Mouse (Mus musculus) urinary bladder, postnatal 14 days (tissue): Measurements from ENCODE around the gene Zfp952.
A peak's percentile ranks its signal among the peaks of the same experiment; 100 is the strongest.
"Not testable (repeated sequence)": the region's sequence is repeated elsewhere in the genome, so short reads cannot be mapped to it uniquely, and the experiment has no call there.

ENCODE experiments used
- DNase-seq: peaks from one replicate; pipeline ENCODE4 v3.0.0; 2021; ENCODE audit warnings: low spot score

Gene Zfp952

GRCm38 (mm10) chr17:32992699-32993474, at the start of gene Zfp952:
Gene Zfp952 (plus strand): TSS chr17:32993129.
- peak; percentile 85 for DNase-seq

DNA sequence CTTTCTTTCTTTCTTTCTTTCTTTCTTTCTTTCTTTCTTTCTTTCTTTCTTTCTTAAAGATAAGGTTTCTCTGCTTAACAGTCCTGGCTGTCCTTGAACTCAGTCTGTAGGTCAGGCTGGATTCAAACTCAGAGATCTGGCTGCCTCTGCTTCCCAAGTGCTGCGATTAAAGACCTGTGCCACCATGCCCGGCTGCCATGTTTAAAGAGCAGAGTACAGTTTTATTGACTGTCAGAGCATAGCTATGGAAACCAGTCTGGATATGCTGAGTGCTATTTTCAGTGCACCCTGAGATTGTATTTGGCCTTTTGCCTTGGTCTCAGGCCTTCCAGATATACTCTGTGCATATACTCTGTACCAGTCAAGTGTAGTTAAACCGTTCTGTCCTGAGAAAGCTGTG, 49.3 kb upstream of the Zfp952 start:
- DNase-seq: no peak

DNA sequence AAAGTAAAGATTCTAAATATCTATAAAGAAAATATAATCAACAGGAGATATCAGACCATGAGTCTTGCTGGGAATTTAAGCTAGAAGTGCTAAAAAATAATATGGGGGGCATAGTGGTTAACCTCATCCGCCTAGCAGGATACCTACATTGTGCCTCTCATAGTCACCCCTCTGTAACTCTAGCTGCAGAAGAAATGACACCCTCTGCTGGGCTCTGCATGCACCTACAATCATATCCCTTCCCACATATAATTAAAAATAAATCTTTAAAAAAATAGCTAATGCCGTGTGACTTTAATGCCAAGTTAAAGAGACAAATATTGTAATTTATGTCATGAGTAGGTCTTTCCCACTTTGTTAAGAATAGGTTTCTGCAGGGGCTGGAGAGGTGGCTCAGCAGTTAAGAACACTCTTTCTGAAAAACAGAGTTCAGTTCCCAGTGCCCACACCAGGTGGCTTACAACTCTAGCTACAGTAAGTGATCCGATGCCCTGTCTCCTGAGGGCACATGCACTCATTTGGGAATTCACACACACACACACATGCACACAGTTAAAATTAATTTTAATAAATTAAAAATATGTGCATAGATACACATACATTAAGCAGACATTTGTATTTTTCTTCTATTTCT, 48.4 kb upstream of the Zfp952 start:
- DNase-seq: no peak

DNA sequence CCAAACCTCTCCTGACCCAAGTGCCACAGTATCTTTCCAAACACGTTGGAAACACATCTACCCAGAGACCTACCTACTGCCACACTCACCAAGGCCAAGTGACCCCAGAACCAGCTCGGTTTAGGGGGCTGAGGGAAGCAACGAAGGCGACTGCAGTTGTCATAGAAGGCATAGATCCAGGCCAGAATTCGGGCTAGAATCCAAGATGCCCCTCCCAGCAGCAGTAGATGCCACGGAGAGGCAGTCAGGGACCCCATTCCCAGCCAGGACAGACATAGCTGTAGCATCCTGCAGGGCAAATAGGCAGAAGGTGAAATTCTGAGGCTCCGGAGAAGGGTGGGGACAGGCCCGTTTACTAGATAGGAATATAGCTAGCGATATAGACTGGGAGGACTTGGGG, 46.2 kb upstream of the Zfp952 start:
- no peak for DNase-seq

DNA sequence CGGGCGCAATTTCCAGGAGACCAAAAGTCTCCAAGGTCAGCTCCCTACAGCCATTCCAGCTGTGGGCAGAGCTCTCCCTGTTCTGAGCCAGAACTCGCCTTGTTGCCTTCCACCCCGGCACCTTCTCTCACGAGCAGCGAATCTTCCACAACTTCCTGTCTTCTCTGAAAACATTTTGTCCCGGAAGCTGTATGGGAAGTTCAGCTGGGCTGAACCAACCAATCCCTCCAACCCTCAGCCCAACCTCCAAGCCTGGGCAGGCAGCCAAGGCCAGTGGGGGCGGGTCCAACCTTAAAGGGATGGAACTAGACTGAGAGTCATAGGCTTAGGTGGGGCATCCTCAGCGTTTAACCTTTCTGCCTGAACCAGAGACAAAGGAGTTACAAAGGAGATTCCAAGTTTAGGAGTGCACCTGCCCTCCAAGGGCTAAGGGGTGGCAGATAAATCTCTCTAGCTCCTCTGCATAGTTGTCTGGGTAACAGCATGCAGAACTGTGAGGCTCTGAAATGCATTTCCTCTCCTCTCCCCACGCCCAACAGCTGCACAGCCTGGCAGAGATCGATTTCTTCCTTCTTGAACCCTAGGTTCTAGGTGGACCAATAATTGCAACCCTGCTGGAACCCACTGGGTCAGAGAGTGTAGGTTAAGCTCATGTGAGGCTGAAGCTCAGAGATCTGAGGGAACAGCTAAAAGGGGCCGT, 45.6 kb upstream of the Zfp952 start, which contains the start of gene Cyp4f13:
TSS of gene Cyp4f13 (minus strand) at position 188 of the 700 bp plus-strand sequence.
- peak; percentile 99 for DNase-seq

DNA sequence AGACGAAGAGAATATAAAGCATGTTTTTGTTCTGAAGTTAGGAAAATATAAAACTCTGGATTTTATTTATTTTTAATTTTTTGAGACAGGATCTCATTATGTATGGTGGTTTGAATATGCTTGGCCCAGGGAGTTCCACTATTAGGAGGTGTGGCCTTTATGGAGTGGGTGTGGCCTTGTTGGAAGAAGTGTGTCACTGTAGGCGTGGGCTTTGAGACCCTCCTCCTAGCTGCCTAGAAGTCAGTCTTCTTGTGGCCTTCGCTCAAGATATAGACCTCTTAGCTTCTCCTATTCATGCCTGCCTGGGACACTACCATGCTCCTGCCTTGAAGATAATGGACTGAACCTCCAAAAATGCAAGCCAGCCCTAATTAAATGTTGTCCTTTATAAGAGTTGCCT, 42.8 kb upstream of the Zfp952 start:
- DNase-seq: no peak

GRCm38 (mm10) chr17:32951006-32951405, 41.9 kb upstream of the Zfp952 start:
- DNase-seq: no peak

- peak; percentile 88 for DNase-seq
These were observed 41.5 kb upstream of the Zfp952 start for GRCm38 (mm10) chr17:32951441-32951840.

- peak; percentile 11 for DNase-seq
These were observed 27.7 kb upstream of the Zfp952 start for GRCm38 (mm10) chr17:32965253-32965622.

GRCm38 (mm10) chr17:32965623-32966290, 27.2 kb upstream of the Zfp952 start, which contains the start of gene Zfp472:
Gene Zfp472 (plus strand): TSS chr17:32965814.
- peak; percentile 90 for DNase-seq

DNA sequence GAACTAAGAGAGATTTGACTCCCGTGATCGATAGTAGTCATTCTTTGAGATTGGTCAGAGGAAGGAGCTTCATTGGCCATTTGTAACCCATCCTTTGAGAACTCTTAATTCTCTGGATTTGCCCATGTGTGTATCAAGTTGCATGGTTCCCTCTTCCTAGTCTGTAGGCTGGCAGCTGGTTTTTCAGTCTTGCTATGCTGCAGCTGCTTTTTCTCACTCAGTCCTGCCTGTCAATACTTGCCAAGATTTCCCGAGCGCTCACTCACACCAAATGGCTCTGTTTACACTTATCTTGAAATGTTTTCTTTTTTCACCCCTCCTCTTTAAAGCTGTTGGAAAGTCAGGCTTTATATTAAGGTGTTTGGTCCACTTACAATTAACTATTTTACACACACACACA, 11.6 kb upstream of the Zfp952 start:
- DNase-seq: no peak

GRCm38 (mm10) chr17:32986301-32986700, 6.6 kb upstream of the Zfp952 start:
- DNase-seq: no peak

DNA sequence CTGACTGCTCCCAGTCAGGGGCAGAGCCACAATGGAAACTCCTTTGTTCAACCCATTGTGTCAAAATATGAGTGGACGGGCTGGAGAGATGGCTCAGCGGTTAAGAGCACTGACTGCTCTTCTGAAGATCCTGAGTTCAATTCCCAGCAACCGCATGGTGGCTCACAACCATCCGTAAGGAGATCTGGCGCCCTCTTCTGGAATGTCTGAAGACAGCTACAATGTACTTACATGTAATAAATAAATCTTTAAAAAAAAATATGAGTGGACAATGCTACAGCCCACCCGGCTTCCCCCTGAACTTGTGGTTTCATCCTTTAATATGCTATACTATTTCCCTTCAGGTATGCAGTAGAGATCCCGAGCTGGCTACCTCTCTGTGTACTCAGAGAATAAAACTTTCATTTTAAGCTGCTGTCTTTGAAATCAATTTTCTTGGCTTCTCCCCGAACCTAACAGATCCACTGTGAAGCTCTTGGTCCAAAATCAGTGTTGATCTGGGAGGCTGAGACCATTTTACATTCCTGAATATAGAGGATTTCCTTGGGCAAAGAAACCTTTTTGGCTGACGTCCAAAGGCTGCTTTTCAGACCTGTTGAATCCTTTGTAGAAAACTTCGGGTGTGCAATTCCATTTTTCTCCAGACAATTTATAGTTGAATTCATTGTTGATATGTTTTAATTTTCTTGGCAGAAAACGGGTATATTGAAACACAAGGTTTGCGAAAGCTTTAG, 797 bp upstream of the Zfp952 start:
- no peak for DNase-seq

DNA sequence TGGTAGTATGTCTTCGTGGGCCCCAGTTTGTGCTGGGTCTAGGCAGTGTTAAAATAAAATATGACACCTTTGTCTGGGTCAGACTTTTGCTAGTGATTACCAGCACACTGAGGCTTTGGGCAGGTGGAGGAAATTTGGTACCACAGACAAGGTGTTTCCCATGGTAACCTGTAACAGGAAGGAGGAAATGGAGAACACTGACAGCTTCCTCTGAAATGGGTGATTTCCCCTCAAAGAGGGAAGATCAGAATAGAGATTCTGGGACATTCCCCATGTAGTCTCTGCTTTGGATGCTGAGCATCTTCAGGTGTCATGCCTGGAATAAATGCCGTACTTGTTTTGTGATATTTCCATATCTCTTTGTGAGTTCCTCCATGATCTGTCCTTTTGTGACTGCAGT, 5.6 kb downstream of the Zfp952 start:
- DNase-seq: no peak

DNA sequence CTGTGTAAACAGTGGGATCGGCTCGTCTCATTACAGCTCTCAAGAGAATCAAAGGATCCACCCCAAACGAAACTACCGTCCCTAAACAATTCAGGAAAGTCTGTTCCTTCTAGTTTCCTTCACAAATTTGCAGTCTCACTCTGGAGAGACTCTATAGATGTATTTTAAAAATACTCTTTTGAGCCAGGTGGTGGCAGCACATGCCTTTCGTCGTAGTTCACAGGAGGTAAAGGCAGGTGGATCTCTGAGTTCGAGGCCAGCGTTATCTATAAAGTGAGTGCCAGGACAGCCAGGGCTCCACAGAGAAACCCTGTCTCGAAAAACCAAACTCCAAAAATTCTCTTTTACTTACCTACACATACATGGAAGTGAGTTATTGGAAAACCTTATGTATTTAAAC, 15.4 kb downstream of the Zfp952 start:
- DNase-seq: no peak

- DNase-seq: not testable (repeated sequence)
These were observed 27.5 kb downstream of the Zfp952 start for GRCm38 (mm10) chr17:33020434-33020833.

GRCm38 (mm10) chr17:33032376-33032775, 39.4 kb downstream of the Zfp952 start:
- no peak for DNase-seq

DNA sequence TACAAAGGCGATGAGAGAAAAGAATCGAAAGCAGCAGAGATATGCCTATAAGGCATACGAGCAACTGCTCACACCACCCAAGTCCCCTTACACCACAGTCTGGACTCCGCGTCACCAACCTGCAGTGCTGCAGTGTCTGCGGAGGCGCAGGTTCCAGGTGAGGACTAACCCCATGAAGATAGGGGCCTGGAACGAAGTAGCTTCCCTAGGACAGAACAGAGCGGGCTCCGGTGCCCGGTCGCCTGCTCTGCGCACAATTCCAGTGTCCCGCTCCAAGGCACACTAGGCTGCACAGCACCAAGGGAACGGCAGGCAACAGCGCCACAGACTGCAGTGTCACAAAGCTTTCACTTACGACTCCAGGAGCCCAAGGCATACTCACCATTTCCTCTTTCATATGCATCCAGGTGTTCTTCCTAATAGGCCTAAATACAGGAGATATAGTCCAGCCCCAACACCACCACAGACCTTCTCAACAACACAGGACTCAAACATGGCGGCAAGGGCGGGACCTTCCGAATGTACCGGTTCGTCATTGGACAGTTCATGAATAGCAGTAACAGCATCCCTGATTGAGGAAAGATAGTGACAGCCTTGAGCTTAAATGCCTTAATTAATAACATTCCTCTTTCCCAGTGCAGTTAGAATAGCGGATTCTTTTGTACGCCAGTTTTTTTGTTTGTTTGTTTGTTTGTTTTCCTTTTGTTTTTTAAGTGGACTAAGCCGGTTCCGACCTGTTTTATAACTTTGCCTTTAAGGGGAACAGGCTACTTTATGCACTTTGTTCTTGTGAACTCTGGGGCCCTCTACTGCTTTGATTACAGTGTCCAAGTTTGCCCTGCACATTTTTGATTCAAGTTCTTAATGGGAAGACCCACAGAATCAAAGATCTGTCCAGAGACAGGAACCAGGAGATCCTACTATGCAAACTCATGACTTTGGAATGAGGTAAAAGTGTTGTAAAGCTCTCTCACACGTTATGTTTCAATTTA, 40.3 kb downstream of the Zfp952 start, which contains the start of gene Zfp763:
TSS of gene Zfp763 (minus strand) at position 503 of the 992 bp plus-strand sequence.
- peak; percentile 75 for DNase-seq
